Comparison of ENCODE assay signal across 31 mouse cellular contexts in the genomic region with DNA sequence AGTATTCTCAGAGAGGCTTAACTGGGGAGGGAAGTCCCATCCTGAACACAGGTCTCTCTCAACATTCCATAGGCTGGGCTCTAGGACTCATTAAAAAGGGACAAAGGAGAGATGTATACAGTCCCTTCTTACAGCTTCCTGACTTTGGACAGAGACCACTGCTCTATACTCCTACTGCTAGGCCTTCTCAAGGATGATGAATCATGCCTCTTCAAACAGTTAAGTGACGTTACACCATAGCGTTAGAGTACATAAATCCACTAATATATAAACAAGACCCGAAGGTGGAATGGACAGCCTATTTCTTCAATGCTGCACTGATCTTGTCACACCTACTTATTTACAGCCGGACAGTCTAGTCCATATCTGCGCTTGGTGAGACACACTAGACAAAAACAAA.
"Had no signal": no experiment of that assay in that cellular context is flagged by ENCODE, and none has a peak within 500 bp of the region (broad histone marks: within the 10 kb centered on the region; RNA-seq: fewer than 3 reads in every experiment).

No protein-coding gene starts in this region.

- H3K9me3 ChIP-seq: limb, embryonic 10.5 days; limb, embryonic 12.5 days; limb, embryonic 13.5 days; limb, embryonic 15.5 days; liver, embryonic 12.5 days; liver, embryonic 13.5 days; liver, embryonic 15.5 days; lung, embryonic 15.5 days; megakaryocyte, embryonic 14.5 days; midbrain, embryonic 10.5 days; midbrain, embryonic 12.5 days; midbrain, embryonic 13.5 days; midbrain, embryonic 15.5 days; neural tube, embryonic 12.5 days had no signal

- DNase-seq: left cerebral cortex, postnatal 4 days; liver; liver, embryonic 13.5 days; liver, postnatal 0 days; lung, adult 18-20 months; lung, adult 2 months; lung, embryonic 14.5 days; lung, postnatal 14 days; lung, postnatal 36 days; lung, postnatal 4 days; midbrain, embryonic 14.5 days had no signal

- ATAC-seq: liver, embryonic 12.5 days; liver, postnatal 0 days; midbrain, embryonic 13.5 days; midbrain, embryonic 15.5 days; midbrain, embryonic 16.5 days had no signal

- H3K27me3 ChIP-seq: limb, embryonic 12.5 days; limb, embryonic 13.5 days; limb, embryonic 15.5 days; liver, embryonic 12.5 days; liver, embryonic 13.5 days; liver, embryonic 15.5 days; lung, embryonic 15.5 days; midbrain, embryonic 12.5 days; midbrain, embryonic 13.5 days; midbrain, embryonic 15.5 days; neural tube, embryonic 12.5 days had no signal

- H3K4me1 ChIP-seq: liver, embryonic 15.5 days; megakaryocyte, embryonic 14.5 days; midbrain, embryonic 15.5 days had no signal

- H3K36me3 ChIP-seq: limb, embryonic 10.5 days; limb, embryonic 12.5 days; limb, embryonic 13.5 days; limb, embryonic 15.5 days; liver, embryonic 12.5 days; liver, embryonic 13.5 days; liver, embryonic 15.5 days; lung, embryonic 15.5 days; midbrain, embryonic 10.5 days; midbrain, embryonic 12.5 days; midbrain, embryonic 13.5 days; midbrain, embryonic 15.5 days; neural tube, embryonic 12.5 days had no signal

- H3K4me2 ChIP-seq: limb, embryonic 12.5 days; limb, embryonic 13.5 days; limb, embryonic 15.5 days; liver, embryonic 11.5 days; liver, embryonic 12.5 days; liver, embryonic 13.5 days; liver, embryonic 15.5 days; lung, embryonic 14.5 days; lung, embryonic 15.5 days; midbrain, embryonic 11.5 days; midbrain, embryonic 12.5 days; midbrain, embryonic 13.5 days; midbrain, embryonic 15.5 days; neural tube, embryonic 12.5 days had no signal

- H3K4me3 ChIP-seq: left cerebral cortex, adult 2 months; limb, embryonic 10.5 days; limb, embryonic 12.5 days; limb, embryonic 13.5 days; limb, embryonic 15.5 days; liver, embryonic 12.5 days; liver, embryonic 13.5 days; liver, embryonic 15.5 days; lung, embryonic 15.5 days; megakaryocyte, embryonic 14.5 days; midbrain, embryonic 10.5 days; midbrain, embryonic 12.5 days; midbrain, embryonic 13.5 days; midbrain, embryonic 15.5 days; myocyte; neural tube, embryonic 12.5 days had no signal

- H3K27ac ChIP-seq: left cerebral cortex, adult 2 months; limb, embryonic 10.5 days; limb, embryonic 12.5 days; limb, embryonic 13.5 days; limb, embryonic 15.5 days; liver, embryonic 12.5 days; liver, embryonic 13.5 days; liver, embryonic 14.5 days; liver, embryonic 15.5 days; lung, embryonic 15.5 days; macrophage; midbrain, embryonic 10.5 days; midbrain, embryonic 12.5 days; midbrain, embryonic 13.5 days; midbrain, embryonic 15.5 days; neural tube, embryonic 12.5 days had no signal

- H3K9ac ChIP-seq: limb, embryonic 12.5 days; limb, embryonic 13.5 days; limb, embryonic 15.5 days; liver, embryonic 12.5 days; liver, embryonic 13.5 days; liver, embryonic 14.5 days; liver, embryonic 15.5 days; liver, postnatal 0 days; lung, embryonic 14.5 days; lung, embryonic 15.5 days; midbrain, embryonic 12.5 days; midbrain, embryonic 13.5 days; midbrain, embryonic 15.5 days; neural tube, embryonic 12.5 days had no signal
